Mouse (Mus musculus) embryonic facial prominence, embryonic 14.5 days (tissue): ENCODE measurements around the gene Map4k5. TPM values are rescaled to one million over a fixed set of nuclear protein-coding genes. Genes with fewer than 3 reads are reported as not detected.
A peak's percentile ranks its signal among the peaks of the same experiment; 100 is the strongest.

Experiments used
- ATAC-seq: fragments of 200-750 bp; cut with Nextera tagmentation; 2 replicates; pipeline ENCODE4 v1.8.0; 2017; ENCODE audit warnings: low read depth, moderate number of reproducible peaks, moderate TSS enrichment
- DNase-seq: peaks from one replicate; pipeline ENCODE4 v3.0.0-alpha.2; 2015; ENCODE audit warnings: low spot score
- H3K27ac ChIP-seq: fragments of 300-500 bp; sonication (generic); replicated peaks from 2 replicates; pipeline ENCODE4 v1.5.1; 2014; ENCODE audit warnings: low read depth, mild to moderate bottlenecking, low read length, moderate library complexity
- H3K27me3 ChIP-seq: fragments of 300-500 bp; sonication (generic); replicated peaks from 2 replicates; pipeline ENCODE4 v1.6.1; 2014; ENCODE audit warnings: low read length; ENCODE audit not compliant: control insufficient read depth, insufficient read depth
- H3K36me3 ChIP-seq: fragments of 300-500 bp; sonication (generic); 2 replicates; pipeline ENCODE4 v1.6.1; 2014; ENCODE audit warnings: low read length, mixed read lengths; ENCODE audit not compliant: control insufficient read depth, insufficient read depth
- H3K4me1 ChIP-seq: fragments of 300-500 bp; sonication (generic); 2 replicates; pipeline ENCODE4 v1.6.1; 2014; ENCODE audit warnings: antibody characterized with exemption, low read length; ENCODE audit not compliant: control insufficient read depth, insufficient read depth
- H3K4me2 ChIP-seq: fragments of 300-500 bp; sonication (generic); 2 replicates; pipeline ENCODE4 v1.6.1; 2014; ENCODE audit warnings: low read depth, mild to moderate bottlenecking, low read length, moderate library complexity, mixed read lengths
- H3K4me3 ChIP-seq: fragments of 300-500 bp; sonication (generic); 2 replicates; pipeline ENCODE4 v1.5.1; 2014; ENCODE audit warnings: low read depth, mild to moderate bottlenecking, low read length
- H3K9ac ChIP-seq: fragments of 300-500 bp; sonication (generic); 2 replicates; pipeline ENCODE4 v1.6.1; 2014; ENCODE audit warnings: low read depth, mild to moderate bottlenecking, low read length, moderate library complexity, mixed read lengths
- H3K9me3 ChIP-seq: fragments of 300-500 bp; sonication (generic); 2 replicates; pipeline ENCODE4 v1.6.1; 2016; ENCODE audit warnings: low read length; ENCODE audit not compliant: control insufficient read depth
- WGBS: fragments of 180-500 bp; shearing (Covaris S2); extraction: QIAGEN DNeasy Blood & Tissue Kit; methylation state at CpG from one replicate; pipeline ENCODE4 v1.1.7; 2014; 5-methylcytosine and 5-hydroxymethylcytosine counted together
- polyA plus RNA-seq: library from polyadenylated mRNA; unstranded; fragments of >200 nt; fragmentation: Nextera tagmentation; extraction: Ambion mirVana; gene quantifications from 2 replicates; pipeline ENCODE4 v1.2.1, GENCODE M21; 2014

The Map4k5 gene
- polyA plus RNA-seq, 1 experiment from 2014 or later, result 45.2 TPM

GRCm38 (mm10) chr12:69881198-69881905 is 11.6 kb downstream of the Map4k5 start:
- H3K4me3 ChIP-seq, result no peak overlapping the region
- 0 out of 2 replicates have a peak, but pooled peaks cover 3% of the 10 kb centered on the region for H3K36me3 ChIP-seq
- no peaks in the 10 kb centered on the region for H3K27me3 ChIP-seq
- WGBS, result 43% methylated on average over 10 of the region's 10 CpGs
- peak; percentile 70 for DNase-seq
- H3K9ac ChIP-seq, result no peak overlapping the region
- H3K9me3 ChIP-seq, result no peaks in the 10 kb centered on the region
- ATAC-seq, result peak; percentile 47; the same call in 1 of the 2 replicates
- H3K27ac ChIP-seq, result no peak overlapping the region; the same call in 1 of the 2 replicates
- no peak overlapping the region for H3K4me2 ChIP-seq
- H3K4me1 ChIP-seq, result peaks cover 29% of the 10 kb centered on the region

DNA sequence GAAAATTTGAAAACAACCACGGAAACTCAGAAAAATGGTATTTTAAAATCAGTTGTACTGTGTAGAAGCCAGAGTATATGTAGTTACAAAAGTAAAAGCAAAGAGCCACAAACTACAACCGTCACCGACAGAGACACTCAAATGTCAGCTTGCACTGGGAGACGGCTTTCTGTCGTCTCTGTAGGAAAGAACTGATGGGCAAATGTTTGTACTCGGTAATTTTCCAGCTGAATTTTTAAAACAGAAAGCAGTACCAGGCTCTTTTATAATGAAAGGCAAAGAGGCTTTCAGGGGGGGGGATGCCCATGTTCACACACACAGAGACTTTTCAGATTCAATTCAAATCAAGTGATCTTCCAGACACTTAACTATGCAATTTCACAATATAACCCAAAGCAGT is 13.3 kb downstream of the Map4k5 start:
- Histone ChIP-seq H3K4me3 (peak overlapping the region; percentile 13; the same call in 1 of the 2 replicates), H3K9ac (0 out of 2 replicates have a peak overlapping the region, but pooled peaks have one; percentile 19), H3K36me3 (0 out of 2 replicates have a peak, but pooled peaks cover 3% of the 10 kb centered on the region), H3K27ac (peak overlapping the region; percentile 77), H3K27me3 (no peaks in the 10 kb centered on the region), H3K4me1 (peaks cover 29% of the 10 kb centered on the region), H3K4me2 (peak overlapping the region; percentile 34), H3K9me3 (no peaks in the 10 kb centered on the region)
- 14% methylated on average over 6 of the region's 6 CpGs for WGBS
- no peak for DNase-seq
- ATAC-seq, result no peak

GRCm38 (mm10) chr12:69879172-69879665 is 13.8 kb downstream of the Map4k5 start:
- DNase-seq (peak; percentile 87), ATAC-seq (peak; percentile 84)
- peak overlapping the region; percentile 34 for H3K4me2 ChIP-seq
- H3K4me3 ChIP-seq, result peak overlapping the region; percentile 13; the same call in 1 of the 2 replicates
- 7% methylated on average over 4 of the region's 4 CpGs for WGBS
- peak overlapping the region; percentile 77 for H3K27ac ChIP-seq
- no peaks in the 10 kb centered on the region for H3K27me3 ChIP-seq
- no peak overlapping the region for H3K9ac ChIP-seq
- peaks cover 29% of the 10 kb centered on the region for H3K4me1 ChIP-seq
- 0 out of 2 replicates have a peak, but pooled peaks cover 3% of the 10 kb centered on the region for H3K36me3 ChIP-seq
- H3K9me3 ChIP-seq, result no peaks in the 10 kb centered on the region

DNA sequence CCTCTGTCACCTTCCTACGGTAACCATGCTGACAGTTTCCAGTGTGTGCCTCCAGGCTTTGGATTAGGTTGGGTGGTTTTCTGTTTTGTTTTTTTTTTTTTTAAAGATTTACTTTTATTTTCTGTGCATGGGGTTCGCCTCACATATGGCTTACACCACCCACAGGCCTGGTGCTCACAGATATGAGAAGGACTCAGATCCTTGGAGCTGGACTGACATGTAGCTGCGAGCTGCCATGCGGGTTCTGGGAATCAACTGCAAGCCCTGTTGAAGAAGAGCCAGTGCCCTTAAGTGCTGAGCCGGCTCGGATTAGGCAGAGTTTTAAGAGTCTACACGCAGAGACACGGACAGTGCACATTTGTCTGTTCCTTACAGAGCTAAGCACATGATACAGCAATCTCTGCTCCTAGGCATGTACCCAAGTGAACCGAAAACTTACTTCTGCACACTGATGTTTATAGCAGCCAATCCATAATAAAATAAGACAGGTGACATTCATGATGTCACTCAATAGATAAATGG is 15.1 kb downstream of the Map4k5 start:
- no peak overlapping the region for H3K4me3 ChIP-seq
- ATAC-seq (no peak), DNase-seq (no peak)
- 80% methylated on average over 9 of the region's 9 CpGs for WGBS
- H3K9me3 ChIP-seq, result no peaks in the 10 kb centered on the region
- H3K27me3 ChIP-seq, result no peaks in the 10 kb centered on the region
- no peak overlapping the region for H3K4me2 ChIP-seq
- no peak overlapping the region for H3K9ac ChIP-seq
- H3K4me1 ChIP-seq, result peaks cover 29% of the 10 kb centered on the region
- H3K27ac ChIP-seq, result no peak overlapping the region
- H3K36me3 ChIP-seq, result 0 out of 2 replicates have a peak, but pooled peaks cover 2% of the 10 kb centered on the region

- no peaks in the 10 kb centered on the region for H3K27me3 ChIP-seq
- H3K9ac ChIP-seq, result no peak overlapping the region
- no peak for ATAC-seq
- no peaks in the 10 kb centered on the region for H3K4me1 ChIP-seq
- no peak overlapping the region for H3K4me3 ChIP-seq
- no peak overlapping the region for H3K4me2 ChIP-seq
- H3K27ac ChIP-seq, result no peak overlapping the region
- no peak for DNase-seq
- WGBS, result 96% methylated on average over 5 of the region's 5 CpGs
- H3K36me3 ChIP-seq, result peaks cover 23% of the 10 kb centered on the region
- H3K9me3 ChIP-seq, result no peaks in the 10 kb centered on the region
Measured at GRCm38 (mm10) chr12:69871632-69872031, 21.4 kb downstream of the Map4k5 start.

- DNase-seq, result no peak
- no peaks in the 10 kb centered on the region for H3K27me3 ChIP-seq
- H3K36me3 ChIP-seq, result peaks cover 22% of the 10 kb centered on the region
- H3K9me3 ChIP-seq, result no peaks in the 10 kb centered on the region
- no peak overlapping the region for H3K4me3 ChIP-seq
- no peak overlapping the region for H3K27ac ChIP-seq
- no peaks in the 10 kb centered on the region for H3K4me1 ChIP-seq
- no peak for ATAC-seq
- WGBS, result 83% methylated on average over 5 of the region's 5 CpGs
- no peak overlapping the region for H3K4me2 ChIP-seq
- H3K9ac ChIP-seq, result no peak overlapping the region
Measured at GRCm38 (mm10) chr12:69867338-69867737, 25.7 kb downstream of the Map4k5 start.

DNA sequence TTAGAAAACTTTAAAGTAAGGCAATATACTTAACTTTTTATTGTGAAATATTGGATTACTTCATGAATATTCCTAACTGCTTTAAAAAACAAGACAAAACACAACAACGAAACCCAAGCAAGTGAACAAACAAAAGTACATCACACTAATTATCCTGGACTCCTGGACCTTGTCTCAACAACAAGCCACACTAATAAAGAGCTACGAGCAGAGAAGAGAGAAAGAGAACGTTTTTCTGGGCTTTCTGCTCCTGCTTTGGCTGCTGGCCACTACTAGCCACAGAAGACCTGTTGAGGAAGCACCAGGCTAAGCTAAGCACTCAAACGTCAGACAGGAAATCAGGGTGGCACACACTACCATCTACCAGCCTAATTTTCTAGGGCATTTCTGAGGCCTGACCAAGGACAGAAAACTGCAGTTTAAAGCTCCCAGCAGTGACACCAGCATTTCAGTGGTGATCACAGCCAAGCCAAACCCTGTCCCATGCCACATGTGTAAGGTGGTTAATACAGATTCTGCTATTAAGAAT is 28.8 kb downstream of the Map4k5 start:
- Histone ChIP-seq H3K4me3 (no peak overlapping the region), H3K4me1 (no peaks in the 10 kb centered on the region), H3K27me3 (no peaks in the 10 kb centered on the region), H3K27ac (no peak overlapping the region), H3K9ac (no peak overlapping the region), H3K4me2 (no peak overlapping the region), H3K36me3 (0 out of 2 replicates have a peak, but pooled peaks cover 2% of the 10 kb centered on the region), H3K9me3 (no peaks in the 10 kb centered on the region)
- 53% methylated on average over 4 of the region's 4 CpGs for WGBS
- DNase-seq (no peak), ATAC-seq (no peak)

DNA sequence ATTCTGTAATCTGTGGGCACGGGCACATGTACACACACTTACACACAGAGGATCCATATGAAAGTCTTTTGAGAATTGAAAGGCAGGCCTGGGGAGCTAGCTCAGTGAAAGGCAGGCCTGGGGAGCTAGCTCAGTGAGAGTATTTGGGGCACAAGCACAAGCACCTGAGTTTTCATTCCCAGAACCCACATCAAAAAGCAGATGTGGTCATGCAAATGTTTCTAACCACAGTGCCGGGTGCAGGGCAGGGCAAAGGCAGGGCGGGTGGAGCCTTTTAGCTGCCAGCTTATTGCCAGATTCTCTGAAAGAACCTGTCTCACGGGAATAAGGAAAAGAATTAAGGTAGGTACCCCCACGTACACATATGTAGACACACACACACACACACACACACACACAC is 29.5 kb downstream of the Map4k5 start:
- Histone ChIP-seq H3K4me3 (no peak overlapping the region), H3K36me3 (0 out of 2 replicates have a peak, but pooled peaks cover 2% of the 10 kb centered on the region), H3K4me2 (no peak overlapping the region), H3K27ac (no peak overlapping the region), H3K27me3 (no peaks in the 10 kb centered on the region), H3K9me3 (no peaks in the 10 kb centered on the region), H3K4me1 (no peaks in the 10 kb centered on the region), H3K9ac (no peak overlapping the region)
- WGBS, result 68% methylated on average over 5 of the region's 5 CpGs
- ATAC-seq (no peak), DNase-seq (no peak)
